Mouse (Mus musculus) NIH3T3 (cell line): ENCODE measurements around the gene Abca2.

Experiments used
- DNase-seq: peaks from one replicate; pipeline ENCODE4 v3.0.0-alpha.2; 2012; ENCODE audit warnings: low read depth

Abca2 gene

GRCm38 (mm10) chr2:25460551-25461309 is 32.2 kb downstream of the Abca2 start, which contains the start of gene Paxx:
Paxx (minus strand) TSS chr2:25461094.
- peak; percentile 98 for DNase-seq

DNA sequence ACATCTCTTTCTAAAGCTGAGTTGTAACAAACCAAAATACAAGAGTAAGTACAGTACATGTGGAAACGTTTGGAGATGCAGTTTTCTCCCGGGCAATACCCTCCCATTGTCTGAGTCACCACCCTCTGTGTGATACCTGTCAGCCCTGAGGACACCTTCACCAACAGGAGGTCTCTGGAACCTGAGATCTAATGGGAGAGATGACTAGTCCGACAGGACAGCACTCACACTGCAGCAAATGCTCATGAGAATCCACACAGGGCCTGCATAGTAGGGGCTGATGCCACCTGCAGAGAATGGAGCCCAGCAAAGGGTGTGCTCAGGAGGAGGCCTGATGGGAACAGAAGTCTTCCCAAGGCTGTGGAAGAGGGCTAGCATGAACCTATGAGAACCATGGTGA is 32.9 kb downstream of the Abca2 start:
- DNase-seq, result no peak

- no peak for DNase-seq
Measured at GRCm38 (mm10) chr2:25463630-25464029, 35.1 kb downstream of the Abca2 start.

GRCm38 (mm10) chr2:25465256-25465655 is 36.8 kb downstream of the Abca2 start:
- DNase-seq, result no peak

DNA sequence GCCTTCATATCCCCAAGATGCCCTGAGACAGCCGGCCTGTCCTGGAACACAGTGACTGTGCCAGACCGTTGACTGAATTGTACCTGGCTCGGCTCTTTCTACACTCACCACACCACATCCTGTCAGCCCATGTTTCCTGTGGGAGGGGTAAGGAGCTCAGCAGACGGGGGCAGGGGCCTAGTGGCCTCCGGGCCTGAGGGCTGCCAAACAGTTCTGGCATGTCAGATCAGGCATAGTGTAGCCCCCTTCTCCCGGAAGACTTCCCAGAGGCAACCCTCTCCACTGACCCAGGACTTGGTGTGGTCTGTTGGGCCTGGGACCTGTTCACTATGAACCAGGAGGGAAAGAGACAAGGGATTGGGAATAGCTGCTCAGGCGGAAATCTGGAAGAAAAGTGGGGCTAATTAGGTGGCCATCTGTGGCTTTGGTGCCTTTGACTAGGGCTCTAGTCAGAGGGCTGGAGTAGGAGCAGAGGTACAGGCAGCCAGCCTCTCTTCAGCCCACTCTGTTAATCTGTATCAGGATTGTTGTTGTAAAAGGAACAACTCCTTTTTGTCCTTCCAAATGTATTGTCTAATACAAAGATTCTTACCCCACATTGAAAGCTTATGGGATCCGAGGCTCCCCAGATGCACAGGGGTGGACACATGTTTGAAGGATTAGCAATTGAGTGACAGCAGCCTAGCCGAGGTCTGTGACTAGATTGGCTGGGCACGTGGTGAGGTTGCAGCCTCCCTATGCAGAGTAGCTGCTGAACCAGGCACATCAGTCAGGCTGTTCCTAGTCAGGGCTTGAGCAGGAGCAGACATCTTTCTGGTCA is 37.5 kb downstream of the Abca2 start:
- peak; percentile 34 for DNase-seq

- no peak for DNase-seq
Measured at GRCm38 (mm10) chr2:25467606-25468303, 39.3 kb downstream of the Abca2 start.

- DNase-seq, result peak; percentile 47
Measured at GRCm38 (mm10) chr2:25468962-25469915, 40.7 kb downstream of the Abca2 start.

GRCm38 (mm10) chr2:25469969-25470368 is 41.5 kb downstream of the Abca2 start, which contains the start of gene Ptgds:
Ptgds (minus strand) TSS chr2:25470046.
- DNase-seq, result no peak

DNA sequence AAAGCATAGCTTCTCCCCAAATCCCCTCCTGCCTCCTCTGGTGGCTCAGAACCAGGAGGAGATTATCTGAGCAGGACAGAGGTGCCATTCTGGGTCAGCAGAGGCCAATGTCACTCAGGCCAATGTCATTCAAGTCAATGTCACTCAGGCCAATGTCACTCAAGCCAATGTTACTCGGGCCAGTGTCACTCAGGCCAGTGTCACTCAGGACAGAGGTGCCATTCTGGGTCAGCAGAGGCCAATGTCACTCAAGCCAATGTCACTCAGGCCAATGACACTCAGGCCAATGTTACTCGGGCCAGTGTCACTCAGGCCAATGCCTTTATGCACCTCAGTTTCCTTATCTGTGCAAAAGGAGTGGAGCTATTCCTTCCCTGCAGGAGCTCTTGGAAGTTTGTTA is 44.0 kb downstream of the Abca2 start:
- no peak for DNase-seq

GRCm38 (mm10) chr2:25477541-25477940 is 49.0 kb downstream of the Abca2 start:
- no peak for DNase-seq

GRCm38 (mm10) chr2:25477967-25478675 is 49.6 kb downstream of the Abca2 start:
- no peak for DNase-seq

GRCm38 (mm10) chr2:25479551-25480311 is 51.2 kb downstream of the Abca2 start:
- peak; percentile 55 for DNase-seq

DNA sequence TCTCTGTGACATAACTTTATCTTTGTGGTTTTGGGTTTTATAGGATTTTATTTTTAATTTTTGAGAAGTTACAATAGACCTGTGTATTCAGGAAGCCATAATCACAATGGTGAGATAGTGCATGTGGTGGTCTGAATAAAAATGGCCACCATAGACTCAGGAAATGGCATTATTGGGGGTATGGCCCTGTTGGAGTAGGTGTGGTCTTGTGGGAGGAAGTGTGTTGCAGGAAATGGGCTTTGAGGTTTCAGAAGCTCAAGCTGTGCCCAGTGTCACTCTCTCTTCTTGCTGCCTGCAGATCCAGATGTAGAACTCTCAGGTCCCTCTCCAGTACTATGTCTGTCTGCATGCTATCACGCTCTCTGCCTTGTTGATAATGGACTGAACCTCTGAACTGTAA is 52.0 kb downstream of the Abca2 start:
- DNase-seq, result no peak

GRCm38 (mm10) chr2:25482969-25483368 is 54.5 kb downstream of the Abca2 start:
- DNase-seq, result peak; percentile 75

DNA sequence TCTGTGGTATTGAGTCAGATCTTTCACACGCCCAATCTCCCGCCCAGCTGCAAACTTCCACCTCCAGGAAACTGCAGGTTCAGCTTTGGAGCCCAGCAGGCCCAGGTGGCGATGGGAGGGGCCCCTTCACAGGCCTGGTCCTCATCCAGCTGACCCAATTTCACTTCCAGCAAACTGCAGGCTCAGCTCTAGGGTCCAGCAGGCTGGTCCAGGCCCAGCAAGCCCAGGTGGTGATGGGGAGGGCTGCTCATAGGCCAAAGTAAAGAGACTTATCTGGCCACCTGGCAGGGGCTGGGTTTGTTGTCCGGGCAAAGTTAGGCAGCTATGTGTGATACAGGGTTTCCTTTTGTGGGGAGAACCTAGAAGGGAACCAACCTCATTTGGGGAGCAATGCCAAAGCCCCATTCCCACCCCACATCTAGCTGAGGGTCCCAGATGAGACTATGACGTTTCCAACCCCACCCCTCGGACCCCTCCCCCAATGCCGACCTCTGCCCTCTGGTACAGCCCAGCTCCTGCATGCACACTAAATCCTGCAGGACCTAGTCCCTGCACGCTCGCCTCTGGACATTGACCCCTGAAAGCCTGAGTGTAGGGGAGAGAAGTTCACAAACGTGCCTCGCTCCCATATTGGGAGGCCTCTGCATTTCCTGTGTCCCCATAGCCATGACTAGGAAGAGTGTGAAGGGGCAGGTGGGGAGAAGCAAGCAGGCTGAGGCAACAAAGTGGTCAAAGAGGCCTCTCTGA is 56.6 kb downstream of the Abca2 start:
- no peak for DNase-seq

- no peak for DNase-seq
Measured at GRCm38 (mm10) chr2:25487965-25488670, 59.6 kb downstream of the Abca2 start.

DNA sequence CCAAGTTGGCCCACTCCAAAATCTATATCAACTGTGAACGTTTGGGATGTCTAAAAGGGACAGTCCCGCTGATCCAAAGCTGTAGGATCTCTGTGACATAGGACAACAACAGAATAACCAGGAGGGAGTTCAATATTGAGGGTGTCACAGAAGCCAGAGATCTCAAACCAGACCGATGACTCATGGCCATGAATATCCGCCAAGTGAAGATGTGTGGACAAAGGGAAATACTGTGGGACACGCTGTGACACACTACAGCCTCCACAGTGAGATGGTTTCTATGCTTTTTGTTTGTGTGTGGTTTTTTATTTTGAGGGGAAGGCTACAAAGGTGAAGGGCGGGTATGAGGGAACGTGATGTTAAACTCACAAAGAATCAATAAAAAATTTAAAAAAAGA is 60.2 kb downstream of the Abca2 start:
- DNase-seq, result no peak

- no peak for DNase-seq
Measured at GRCm38 (mm10) chr2:25492988-25493387, 64.5 kb downstream of the Abca2 start.
